Mouse (Mus musculus) liver, embryonic 14.5 days (tissue): ENCODE results near the gene Itih5.
A peak's percentile ranks its signal among the peaks of the same experiment; 100 is the strongest.

Source experiments
- CTCF ChIP-seq: IDR thresholded peaks from 2 replicates; pipeline ENCODE4 v1.5.1; 2016; ENCODE audit warnings: antibody characterized with exemption, low read depth, control low read depth
- EP300 ChIP-seq: IDR thresholded peaks from 2 replicates; pipeline ENCODE4 v1.6.1; 2016; ENCODE audit warnings: antibody characterized with exemption, low read depth

- TF ChIP-seq CTCF (peak; percentile 7; the same call in 1 of the 2 replicates), EP300 (no peak)
Measured at GRCm38 (mm10) chr2:10236554-10236953, 83.2 kb downstream of the Itih5 start.
